Mouse (Mus musculus) thymus, adult 2 months (tissue): Measurements from ENCODE around the gene Eif2b2.

Experiments used
- CTCF ChIP-seq: fragments of 200-500 bp; IDR thresholded peaks from 2 replicates; pipeline ENCODE4 v1.5.1; 2012; ENCODE audit warnings: mild to moderate bottlenecking, control low read depth, low read length, moderate library complexity, borderline replicate concordance; ENCODE audit not compliant: control insufficient read depth, poor library complexity, insufficient read depth; ENCODE audit errors: extremely low read depth
- POLR2A ChIP-seq: fragments of 200-500 bp; IDR thresholded peaks from 2 replicates; pipeline ENCODE4 v1.6.1; 2012; ENCODE audit warnings: mild to moderate bottlenecking, low read length, control low read depth, moderate library complexity; ENCODE audit not compliant: control insufficient read depth, poor library complexity, insufficient read depth; ENCODE audit errors: extremely low read depth

DNA sequence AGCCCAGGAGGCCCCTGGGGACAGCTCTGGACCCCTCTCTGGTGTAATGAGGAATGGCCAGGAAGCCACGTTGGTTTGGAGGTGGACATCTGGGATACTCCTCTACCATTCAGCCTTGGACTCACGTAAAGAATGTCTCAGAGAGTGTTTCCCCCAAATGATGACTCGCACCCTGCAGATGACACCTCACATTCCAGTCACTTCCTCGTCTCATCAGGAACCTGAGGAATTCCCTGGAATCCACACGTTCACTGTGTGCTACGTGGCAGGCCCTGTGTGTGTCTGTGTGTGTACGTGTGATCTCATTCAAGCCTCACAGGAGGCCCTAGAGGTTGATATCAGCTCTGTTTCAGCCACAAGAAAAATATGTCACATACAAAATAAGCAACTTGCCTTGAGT lies 32.9 kb upstream of the Eif2b2 start:
- no peak for TF ChIP-seq POLR2A
- no peak for TF ChIP-seq CTCF
